Mouse (Mus musculus) embryo, embryonic 11.5 days (tissue): Measurements from ENCODE around the gene Raly.
"Not testable (repeated sequence)": the region's sequence is repeated elsewhere in the genome, so short reads cannot be mapped to it uniquely, and the experiment has no call there.

Source experiments
- DNase-seq: peaks from one replicate; pipeline ENCODE4 v3.0.0-alpha.2; 2012; ENCODE audit warnings: low read depth, low spot score

Raly gene

DNA sequence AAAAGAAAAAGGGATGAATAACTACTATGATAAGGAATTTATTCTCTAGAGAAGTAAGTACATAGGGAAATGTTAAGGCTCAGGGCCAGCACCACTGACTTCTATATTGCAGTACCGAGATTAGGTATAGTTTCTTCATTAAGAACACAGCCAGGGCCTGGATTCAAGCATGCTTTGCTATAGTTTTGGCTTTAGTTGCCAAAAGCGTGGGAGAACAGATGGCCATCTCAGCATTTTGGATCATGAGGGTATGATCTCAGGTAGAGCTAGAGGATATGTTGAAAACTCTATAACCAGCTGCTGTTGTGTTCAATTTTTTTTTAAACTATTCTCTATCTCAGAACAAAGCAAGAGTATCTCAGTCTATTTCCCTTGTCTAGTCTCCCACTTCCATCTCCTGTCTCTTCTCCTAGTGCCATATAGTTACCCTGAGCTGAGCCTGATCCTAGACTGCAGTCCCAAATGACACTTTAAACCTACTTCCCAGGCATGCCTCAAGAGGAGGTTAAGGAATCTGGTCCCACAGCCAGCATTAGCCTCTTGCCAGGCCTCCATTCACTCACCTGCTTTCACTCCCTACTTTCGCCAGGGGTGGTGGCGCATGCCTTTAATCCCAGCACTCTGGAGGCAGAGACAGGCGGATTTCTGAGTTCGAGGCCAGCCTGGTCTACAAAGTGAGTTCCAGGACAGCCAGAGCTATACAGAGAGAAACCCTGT, 43.4 kb downstream of the Raly start:
- DNase-seq = no peak

DNA sequence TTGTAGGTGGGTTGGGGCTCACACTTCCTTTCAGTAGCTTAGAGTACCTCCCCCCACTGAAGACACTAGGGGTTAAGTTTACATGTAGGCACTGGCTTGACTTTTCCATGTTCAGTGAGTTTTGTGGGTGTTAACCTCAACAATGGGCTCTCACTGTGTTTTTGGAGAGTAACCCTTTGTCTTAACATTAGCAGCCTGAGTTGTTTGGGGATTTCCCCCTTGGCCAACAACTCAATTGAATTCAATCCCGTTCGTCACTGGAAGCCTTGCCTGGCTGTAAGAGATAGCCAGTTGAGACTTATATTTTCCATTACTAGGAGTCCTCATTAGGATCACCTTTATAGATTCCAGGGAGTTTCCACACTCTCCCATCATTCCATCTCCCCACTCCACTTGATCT, 45.6 kb downstream of the Raly start:
- DNase-seq = no peak

DNA sequence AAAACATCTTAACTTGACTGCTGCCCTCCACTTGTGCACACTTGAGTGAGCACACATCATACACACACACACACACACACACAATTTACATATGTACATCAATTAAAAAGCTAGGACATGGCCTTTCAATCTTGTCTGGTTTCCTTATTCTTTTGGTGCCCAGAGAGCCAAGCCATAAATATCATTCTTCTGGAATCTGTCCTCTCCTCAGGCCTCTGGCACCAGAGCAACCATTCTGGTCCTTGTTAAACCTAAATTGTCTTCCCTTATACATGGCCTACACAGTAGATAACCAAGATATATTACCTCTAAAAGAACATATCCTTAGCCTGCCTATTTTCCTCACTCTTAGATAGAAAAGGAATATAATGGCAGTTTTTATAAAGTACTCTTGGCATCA, 57.2 kb downstream of the Raly start:
- DNase-seq = no peak

DNA sequence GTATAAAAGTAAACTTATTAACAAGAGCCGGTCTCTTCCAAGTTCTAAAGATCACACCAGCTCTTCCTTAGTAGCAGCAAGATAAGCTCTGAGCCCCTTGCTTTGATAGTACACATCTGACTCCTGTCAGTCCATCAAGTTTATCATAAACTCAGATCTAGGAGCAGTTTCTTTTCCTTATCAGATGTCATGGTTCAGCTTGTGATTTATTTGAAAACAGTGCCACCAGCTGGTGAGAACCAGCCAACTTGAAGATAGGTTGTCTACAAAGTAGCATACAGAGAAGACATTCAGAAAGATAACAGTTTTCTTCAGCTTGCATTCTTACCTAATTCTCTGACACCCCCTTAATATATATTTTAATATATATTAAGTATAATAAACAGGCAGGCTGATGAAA, 64.5 kb downstream of the Raly start:
- peak; percentile 32 for DNase-seq

DNA sequence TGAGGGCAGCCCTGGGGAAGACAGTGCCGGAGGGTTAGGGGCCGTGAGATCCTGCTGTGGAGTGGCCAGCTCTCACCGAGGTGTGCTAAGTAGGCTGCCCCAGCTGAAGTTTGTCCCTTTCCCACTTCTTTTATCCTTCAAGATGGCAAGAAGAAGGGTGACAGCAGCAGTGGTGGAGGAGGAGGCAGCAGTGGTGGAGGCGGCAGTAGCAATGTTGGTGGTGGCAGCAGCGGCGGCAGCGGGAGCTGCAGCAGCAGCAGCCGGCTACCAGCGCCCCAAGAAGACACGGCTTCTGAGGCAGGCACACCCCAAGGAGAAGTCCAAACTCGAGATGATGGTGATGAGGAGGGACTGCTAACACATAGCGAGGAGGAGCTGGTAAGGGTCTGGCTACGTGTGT, 72.8 kb downstream of the Raly start:
- no peak for DNase-seq

DNA sequence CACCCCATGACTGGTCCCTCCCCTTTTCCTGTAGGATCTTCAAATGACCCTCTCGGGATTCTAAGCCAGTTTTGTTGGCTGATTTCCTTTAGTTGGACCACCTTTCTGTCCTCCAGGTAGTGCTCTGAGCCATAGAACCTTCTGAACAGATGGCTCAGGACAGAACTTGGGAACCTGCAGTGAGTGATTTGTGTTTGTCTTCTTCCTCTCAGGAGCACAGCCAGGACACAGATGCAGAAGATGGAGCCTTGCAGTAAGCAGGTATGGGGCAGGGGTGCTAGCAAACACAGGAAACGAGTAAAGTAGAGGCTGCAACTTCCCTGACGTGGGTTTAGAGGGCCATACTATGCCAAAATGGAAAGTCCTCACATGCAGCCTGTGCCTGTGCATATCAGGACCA, 74.8 kb downstream of the Raly start:
- no peak for DNase-seq

DNA sequence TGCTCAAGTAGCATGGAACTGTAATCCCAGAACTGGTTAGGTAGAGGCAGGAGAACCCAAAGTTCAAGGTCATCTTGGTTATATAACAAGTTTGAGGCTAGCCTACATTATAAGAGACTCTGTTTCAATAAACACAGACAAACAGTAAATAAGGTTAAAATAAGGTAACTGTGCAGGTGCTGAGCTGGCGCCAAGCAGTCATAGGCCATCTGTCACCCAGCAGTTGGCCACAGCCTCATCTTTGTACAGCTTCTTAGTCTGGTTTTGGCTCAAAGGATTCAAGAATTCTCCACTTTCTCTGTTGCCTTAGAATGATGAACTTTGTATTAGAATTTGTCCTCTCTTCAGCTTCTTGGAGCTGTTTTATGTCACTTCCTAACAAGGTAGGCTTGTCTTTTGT, 77.2 kb downstream of the Raly start:
- DNase-seq = no peak

DNA sequence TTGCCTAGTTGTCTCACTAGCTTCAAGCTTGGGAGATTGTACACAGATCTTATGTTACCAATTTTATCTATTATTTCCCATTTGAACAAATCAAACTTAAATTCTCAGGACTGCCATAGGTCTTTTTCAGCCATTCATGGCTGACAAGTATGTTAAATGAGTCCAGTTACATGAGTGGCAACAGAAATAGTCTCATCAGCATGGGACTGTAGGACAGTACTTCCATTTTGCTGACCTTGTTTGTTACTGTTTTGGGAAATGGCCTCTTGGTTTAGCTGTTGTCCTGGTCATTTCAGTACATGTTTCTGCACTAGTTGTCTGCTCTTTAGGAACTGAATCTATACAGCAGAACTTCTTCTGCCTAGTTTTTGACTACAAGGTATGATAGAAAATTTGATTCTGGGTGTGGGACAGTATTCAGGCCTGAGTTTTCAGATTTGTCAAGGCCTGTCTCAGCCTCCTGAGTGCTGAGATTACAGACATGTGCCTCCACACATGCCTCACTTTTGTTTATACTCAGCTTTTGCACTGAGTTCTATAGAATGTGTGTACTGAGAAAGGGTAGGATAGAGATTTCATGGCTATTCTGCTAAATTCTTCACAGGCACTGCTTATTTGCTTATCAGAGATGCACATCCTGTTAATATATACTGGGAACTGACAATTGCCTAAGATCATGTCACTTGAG, 79.2 kb downstream of the Raly start:
- no peak for DNase-seq

DNA sequence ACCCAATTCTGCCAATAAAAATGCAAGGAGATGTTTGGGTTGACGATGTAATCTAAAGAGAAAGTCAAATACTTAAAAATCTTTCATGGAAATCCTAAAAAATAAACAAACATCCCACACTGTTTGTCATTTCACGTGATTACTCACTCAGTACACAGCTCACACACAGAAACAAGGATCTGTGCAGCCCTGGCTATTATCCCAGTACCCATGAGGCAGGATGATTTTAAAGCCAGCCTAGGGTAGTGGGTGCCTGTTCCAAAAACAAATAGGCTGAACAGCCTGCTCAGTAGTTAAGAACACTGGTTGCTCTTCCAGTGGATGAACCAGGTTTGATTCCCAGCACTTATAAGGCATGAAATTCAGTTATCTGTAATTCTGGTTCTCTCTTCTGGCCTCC, 85.7 kb downstream of the Raly start:
- no peak for DNase-seq

DNA sequence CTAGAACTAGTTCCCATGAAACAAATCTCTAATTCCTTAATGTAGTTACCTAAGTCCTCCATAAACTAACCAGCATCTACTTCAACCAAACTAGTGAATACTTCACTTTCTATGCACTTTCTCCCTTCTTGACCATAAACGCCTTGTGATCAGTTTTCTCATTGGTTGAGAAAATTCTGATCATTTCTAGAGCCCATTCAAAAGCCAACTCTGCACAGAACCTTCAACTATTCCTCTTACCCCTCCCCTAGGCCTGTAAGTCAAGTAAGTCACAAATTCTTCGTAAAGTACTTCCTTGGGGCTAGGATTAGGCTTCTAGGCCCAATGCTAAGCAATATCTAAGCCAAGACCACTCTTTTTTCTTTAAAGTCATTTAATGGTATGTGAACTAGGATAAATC, 100.7 kb downstream of the Raly start:
- DNase-seq = no peak

DNA sequence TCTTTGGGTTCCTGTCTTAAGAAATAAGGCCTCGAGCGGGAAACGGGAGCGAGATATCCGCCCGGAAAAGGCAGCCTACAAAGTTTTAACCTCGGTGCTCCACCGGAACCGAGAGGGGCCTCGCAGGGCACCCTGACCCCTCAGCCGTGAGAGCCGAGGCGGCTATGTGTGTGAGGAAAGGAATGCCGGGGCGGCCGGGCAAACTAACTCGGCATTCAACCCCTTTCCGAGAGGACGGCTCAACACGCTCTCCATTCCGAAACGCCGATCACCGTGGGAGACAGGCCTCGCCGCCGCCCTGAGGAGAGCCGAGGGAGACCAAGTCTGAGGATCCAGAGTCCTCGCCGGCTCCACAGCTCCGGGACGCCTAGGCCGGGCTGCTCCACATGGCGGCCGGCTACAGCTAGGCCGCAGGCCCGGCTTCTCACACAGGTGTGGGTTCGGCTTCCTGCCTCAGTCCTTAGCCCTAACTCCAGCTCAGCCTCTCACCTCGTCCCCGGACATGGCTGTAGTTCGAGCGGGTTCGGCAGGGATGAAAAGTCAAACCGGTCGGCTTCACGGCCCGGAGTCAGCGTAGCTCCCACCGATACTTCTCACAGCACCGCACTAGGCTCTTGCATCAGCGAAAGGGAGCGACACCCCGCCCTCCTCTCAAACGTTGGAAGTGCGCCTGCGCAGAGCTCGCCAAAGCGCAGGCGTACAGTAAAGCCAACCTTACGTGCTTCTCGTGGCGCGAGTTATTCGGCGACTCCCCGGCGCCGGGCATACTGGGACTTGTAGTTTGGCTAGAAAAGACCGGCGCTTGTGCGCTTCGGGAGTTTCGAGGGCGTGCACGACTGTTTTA, 101.5 kb downstream of the Raly start, which contains the start of gene Eif2s2:
Gene Eif2s2 (minus strand): TSS at position 735 of the 844 bp plus-strand sequence.
- peak; percentile 99 for DNase-seq

DNA sequence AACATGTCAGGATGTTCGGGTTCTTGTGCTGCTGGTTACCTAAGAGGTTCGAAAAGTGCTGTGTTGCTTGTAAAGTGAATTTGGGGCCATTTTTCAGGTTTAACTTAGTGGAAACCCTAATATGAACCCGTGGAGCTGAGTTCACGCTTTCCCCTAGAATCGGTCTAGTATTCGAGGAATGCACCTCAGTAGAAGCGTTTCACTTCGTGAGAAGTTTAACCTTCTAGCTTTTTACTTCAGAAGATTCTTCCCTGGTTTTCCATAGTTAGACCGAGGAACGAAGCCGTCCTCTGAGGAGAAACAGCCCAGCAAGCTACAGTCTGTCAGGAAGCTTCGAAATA, 102.1 kb downstream of the Raly start:
- no peak for DNase-seq

DNA sequence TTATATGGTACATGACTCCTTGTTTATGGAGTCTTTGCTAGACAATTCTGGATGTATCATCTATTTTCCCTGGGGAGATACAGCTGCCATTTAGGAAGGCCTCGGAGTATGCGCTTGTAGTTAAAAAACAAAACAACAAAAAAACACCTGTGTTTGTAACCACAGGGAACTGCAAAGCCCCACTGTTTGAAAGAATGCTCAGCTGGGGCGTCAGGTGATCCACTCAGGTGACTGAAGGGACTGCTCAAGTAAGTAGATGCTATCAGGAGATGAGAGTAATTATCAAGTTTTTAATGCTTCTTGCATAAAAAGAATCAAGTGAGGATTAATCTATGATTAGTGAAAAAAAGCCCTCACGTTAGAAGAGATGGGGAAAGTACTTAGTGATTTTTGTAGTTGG, 102.7 kb downstream of the Raly start:
- DNase-seq = no peak

DNA sequence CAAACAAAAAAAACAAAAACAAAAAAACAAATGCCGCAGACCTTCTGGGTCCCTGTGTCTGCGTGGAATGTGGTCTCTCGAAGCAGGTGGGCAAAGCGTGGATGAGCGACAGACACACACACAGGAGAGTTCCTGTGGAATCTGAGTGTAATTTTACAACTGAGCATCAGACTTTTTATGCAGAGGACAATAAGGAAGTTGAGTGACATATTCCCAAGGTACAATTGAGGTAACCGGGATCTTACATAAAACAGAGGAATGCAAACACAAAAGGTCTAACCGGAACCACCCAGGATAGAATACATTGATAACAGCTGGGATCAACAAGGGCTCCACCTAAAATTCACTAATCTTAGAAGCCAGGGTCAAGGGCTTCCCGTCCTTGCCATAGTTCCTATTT, 108.1 kb downstream of the Raly start:
- not testable (repeated sequence) for DNase-seq

DNA sequence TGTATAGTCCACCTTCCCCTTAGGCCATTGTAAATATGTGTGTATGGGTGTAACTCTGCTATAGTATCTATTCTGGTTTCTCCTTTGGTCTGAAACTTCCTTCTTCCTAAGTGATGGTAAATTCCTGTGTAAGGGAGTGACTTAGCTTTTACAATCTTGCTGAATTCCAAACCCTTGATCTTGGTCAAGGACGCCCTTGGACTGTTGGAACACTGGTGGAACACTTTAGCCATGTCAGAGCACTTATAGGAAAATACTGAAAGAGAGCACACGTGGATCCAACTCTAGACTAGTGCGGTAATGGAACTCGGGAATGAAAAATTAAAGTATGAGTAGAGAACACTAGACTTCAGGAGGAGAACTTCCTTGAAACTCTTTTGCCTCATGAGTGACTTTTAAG, 108.5 kb downstream of the Raly start:
- DNase-seq = not testable (repeated sequence)

DNA sequence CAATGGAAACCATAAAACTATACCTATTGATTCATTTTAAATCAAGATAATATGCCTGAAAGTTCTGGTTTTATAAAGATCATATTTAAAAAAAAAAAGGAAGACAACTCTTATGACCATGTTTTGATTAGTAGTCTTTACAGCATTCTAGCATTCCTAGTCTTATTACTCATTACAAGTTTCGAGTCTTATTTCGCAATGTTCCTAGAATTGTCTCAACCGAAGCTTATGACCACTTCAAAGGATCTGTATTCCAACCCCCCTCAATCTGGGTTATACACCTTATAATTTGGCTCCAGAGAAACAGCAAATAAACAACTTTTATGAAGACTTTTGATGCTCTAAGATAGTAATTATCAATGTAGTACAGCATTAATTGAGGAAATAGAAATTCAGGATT, 111.2 kb downstream of the Raly start:
- no peak for DNase-seq

DNA sequence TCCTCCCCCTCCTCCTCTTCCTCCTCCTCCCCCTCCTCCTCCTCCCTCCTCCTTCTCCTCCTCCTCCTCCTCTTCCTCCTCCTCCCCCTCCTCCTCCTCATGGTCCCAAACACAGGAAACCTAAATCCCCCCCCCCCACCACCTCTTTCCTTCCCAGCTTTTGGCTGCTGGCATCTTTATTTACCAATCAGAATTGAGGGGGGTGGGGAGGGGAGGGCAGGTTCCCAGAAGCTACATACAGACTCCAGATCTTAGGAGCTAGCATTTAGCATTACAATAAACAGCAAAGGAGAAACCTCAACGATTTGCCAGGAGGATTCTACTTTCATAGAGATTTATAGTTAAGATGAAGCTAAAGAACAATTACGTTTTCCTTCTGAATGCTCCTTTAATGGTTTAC, 114.9 kb downstream of the Raly start:
- no peak for DNase-seq

DNA sequence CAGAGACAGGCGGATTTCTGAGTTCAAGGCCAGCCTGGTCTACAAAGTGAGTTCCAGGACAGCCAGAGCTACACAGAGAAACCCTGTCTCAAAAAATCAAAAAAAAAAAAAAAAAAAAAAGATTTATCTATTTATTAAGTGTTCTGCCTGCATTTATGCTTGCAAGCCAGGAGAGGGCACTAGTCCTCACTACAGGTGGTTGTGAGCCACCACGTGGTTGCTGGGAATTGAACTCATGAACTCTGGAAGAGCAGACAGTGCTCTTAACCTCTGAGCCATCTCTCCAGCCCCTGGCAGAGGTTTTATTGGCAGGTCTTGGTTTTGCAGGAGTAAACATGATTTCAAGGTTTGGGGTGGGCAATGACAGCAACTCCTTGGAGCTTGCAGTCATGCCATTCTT, 117.3 kb downstream of the Raly start:
- DNase-seq = not testable (repeated sequence)

DNA sequence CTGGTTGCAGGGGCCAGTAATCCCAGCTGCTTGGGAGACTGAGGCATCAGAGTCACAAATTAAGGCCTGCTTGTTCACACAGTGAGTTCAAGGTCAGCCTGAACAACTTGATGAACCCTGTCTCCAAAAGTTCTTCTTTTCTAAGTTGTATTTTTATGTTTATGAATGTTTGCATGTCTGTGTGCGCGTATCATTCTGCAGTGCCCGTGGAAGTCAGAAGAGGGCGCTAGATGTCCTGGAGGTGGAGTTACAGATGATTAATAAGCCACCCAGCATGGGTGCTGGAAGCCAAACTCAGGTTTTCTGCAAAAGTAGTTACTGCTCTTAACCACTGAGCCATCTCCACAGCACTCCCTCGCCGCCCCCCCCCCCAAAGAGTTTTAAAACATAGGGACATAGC, 118.9 kb downstream of the Raly start:
- DNase-seq = no peak

DNA sequence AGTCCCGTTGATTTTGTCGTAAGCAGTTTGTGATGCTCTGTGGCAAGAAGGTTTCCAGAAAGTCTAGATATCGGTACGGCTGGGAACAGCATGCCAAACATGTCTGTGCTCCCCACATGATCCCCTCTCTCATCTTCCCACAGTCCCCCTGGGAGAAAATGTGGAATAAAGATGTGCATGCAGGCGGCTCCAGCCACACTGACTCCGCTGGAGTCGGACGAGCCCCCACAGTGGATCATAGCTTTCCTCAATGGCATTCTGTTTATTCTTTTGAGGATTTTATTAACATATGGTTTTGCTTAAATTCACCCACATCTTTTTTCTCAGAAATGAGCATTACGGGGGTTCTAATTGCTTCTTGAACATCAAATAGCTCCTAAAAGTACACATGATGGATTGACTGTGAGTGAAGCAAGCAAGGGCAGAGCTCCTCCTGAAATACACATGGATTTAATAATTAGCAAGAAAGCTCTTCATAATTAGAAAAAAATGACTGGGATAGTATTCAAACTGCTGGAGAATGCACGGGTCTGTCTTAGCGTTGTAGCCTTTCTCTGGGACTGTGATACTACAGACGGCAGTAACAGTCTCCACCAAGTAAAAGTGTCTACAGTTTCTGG, 125.1 kb downstream of the Raly start:
- no peak for DNase-seq

DNA sequence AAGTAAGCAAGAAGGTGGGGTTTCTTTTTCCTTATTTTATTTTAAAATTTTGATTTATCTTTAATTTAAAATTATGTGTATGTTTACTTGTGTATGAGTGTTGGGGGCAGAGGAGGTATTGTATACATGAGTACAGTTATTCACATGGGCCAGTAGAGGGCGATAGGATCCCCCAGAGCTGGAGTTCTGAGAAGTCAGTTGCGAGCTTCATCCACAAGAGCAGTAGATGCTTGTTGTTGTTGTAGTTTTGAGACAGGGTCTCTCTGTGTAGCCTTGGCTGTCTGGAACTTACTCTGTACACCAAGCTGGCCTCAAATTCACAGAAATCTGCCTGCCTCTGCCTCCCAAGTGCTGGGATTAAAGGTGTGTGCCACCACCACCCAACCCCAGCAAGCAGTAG, 125.7 kb downstream of the Raly start:
- DNase-seq = no peak
